24 mouse cellular contexts compared by ENCODE assay signal in genomic region chr9:15503307-15503706, GRCm38 (mm10). TPM values are rescaled to one million over a fixed set of nuclear protein-coding genes. Genes with fewer than 3 reads are reported as not detected.
DNase-seq lines count a peak whose midpoint lies in the region; ATAC-seq and TF ChIP-seq lines count a peak whose summit lies in the region.
"Had no signal": no experiment of that assay in that cellular context is flagged by ENCODE, and none has a peak within 500 bp of the region (broad histone marks: within the 10 kb centered on the region; RNA-seq: fewer than 3 reads in every experiment).

No protein-coding gene starts in this region.

- H3K9me3 ChIP-seq in kidney, embryonic 16.5 days (ENCODE audit: low read length), result no peaks in the 10 kb centered on the region
- H3K9me3 ChIP-seq in kidney, embryonic 14.5 days (ENCODE audit: control insufficient read depth, low read length), result no peaks in the 10 kb centered on the region
- H3K9me3 ChIP-seq in midbrain, embryonic 11.5 days (ENCODE audit: control insufficient read depth, low read length), result no peaks in the 10 kb centered on the region
- H3K9me3 ChIP-seq in midbrain, embryonic 15.5 days, result no peaks in the 10 kb centered on the region
- H3K9me3 ChIP-seq: forebrain, embryonic 13.5 days; hindbrain, embryonic 10.5 days; intestine, embryonic 15.5 days; limb, embryonic 15.5 days; neural tube, embryonic 12.5 days had no signal

- no peaks in the 10 kb centered on the region for H3K27me3 ChIP-seq in heart, adult 2 months (ENCODE audit: control insufficient read depth, insufficient read depth, low read length)
- H3K27me3 ChIP-seq in kidney, embryonic 16.5 days (ENCODE audit: insufficient read depth, low read length), result no peaks in the 10 kb centered on the region
- H3K27me3 ChIP-seq in kidney, embryonic 14.5 days (ENCODE audit: control insufficient read depth, insufficient read depth, low read length), result no peaks in the 10 kb centered on the region
- H3K27me3 ChIP-seq in midbrain, embryonic 11.5 days (ENCODE audit: control insufficient read depth, insufficient read depth, low read length), result no peaks in the 10 kb centered on the region
- no peaks in the 10 kb centered on the region for H3K27me3 ChIP-seq in midbrain, embryonic 15.5 days (replicated peaks)
- H3K27me3 ChIP-seq: forebrain, embryonic 13.5 days; intestine, embryonic 15.5 days; limb, embryonic 15.5 days; neural tube, embryonic 12.5 days had no signal

- no peak overlapping the region for H3K4me3 ChIP-seq in heart, adult 2 months
- H3K4me3 ChIP-seq in kidney, embryonic 16.5 days (ENCODE audit: low read length), result no peak overlapping the region
- H3K4me3 ChIP-seq in kidney, embryonic 14.5 days (ENCODE audit: low read length), result no peak overlapping the region
- no peak overlapping the region for H3K4me3 ChIP-seq in midbrain, embryonic 11.5 days (ENCODE audit: low read depth, low read length)
- no peak overlapping the region for H3K4me3 ChIP-seq in midbrain, embryonic 15.5 days
- H3K4me3 ChIP-seq: forebrain, embryonic 13.5 days; hindbrain, embryonic 10.5 days; intestine, embryonic 15.5 days; left cerebral cortex, adult 2 months; limb, embryonic 15.5 days; neural tube, embryonic 12.5 days had no signal

- intact Hi-C loops in heart, adult 2 months (cut with DNase I), result no loop called here

- no peak overlapping the region for H3K9ac ChIP-seq in heart, adult 2 months (ENCODE audit: low read depth, low read length)
- H3K9ac ChIP-seq in kidney, embryonic 16.5 days (replicated peaks; ENCODE audit: low read length), result no peak overlapping the region; the same call in 1 of the 2 replicates
- H3K9ac ChIP-seq in kidney, embryonic 14.5 days (ENCODE audit: low read depth, low read length), result no peak overlapping the region; the same call in 1 of the 2 replicates
- no peak overlapping the region for H3K9ac ChIP-seq in midbrain, embryonic 11.5 days (ENCODE audit: low read length)
- H3K9ac ChIP-seq in midbrain, embryonic 15.5 days, result no peak overlapping the region
- H3K9ac ChIP-seq: forebrain, embryonic 13.5 days; intestine, embryonic 15.5 days; limb, embryonic 15.5 days; neural tube, embryonic 12.5 days had no signal

- H3K4me2 ChIP-seq in kidney, embryonic 16.5 days (replicated peaks; ENCODE audit: low read depth, low read length), result no peak overlapping the region
- no peak overlapping the region for H3K4me2 ChIP-seq in kidney, embryonic 14.5 days (replicated peaks; ENCODE audit: low read depth, low read length)
- H3K4me2 ChIP-seq in midbrain, embryonic 11.5 days, result no peak overlapping the region
- no peak overlapping the region for H3K4me2 ChIP-seq in midbrain, embryonic 15.5 days
- H3K4me2 ChIP-seq: forebrain, embryonic 13.5 days; intestine, embryonic 15.5 days; limb, embryonic 15.5 days; neural tube, embryonic 12.5 days had no signal

- 57% methylated on average over 10 of the region's 10 CpGs for WGBS in heart, adult 2 months
- 50% methylated on average over 10 of the region's 10 CpGs for WGBS in kidney, embryonic 16.5 days
- 44% methylated on average over 10 of the region's 10 CpGs for WGBS in kidney, embryonic 14.5 days
- 83% methylated on average over 10 of the region's 10 CpGs for WGBS in midbrain, embryonic 11.5 days
- 82% methylated on average over 10 of the region's 10 CpGs for WGBS in midbrain, embryonic 15.5 days

- no peak for TF ChIP-seq CTCF in heart, adult 2 months (IDR thresholded peaks at IDR 0.05)

- H3K36me3 ChIP-seq in heart, adult 2 months (ENCODE audit: control insufficient read depth, insufficient read depth, low read length), result peaks cover 3% of the 10 kb centered on the region; the same call in 1 of the 2 replicates
- no peaks in the 10 kb centered on the region for H3K36me3 ChIP-seq in kidney, embryonic 16.5 days (ENCODE audit: insufficient read depth, low read length)
- no peaks in the 10 kb centered on the region for H3K36me3 ChIP-seq in kidney, embryonic 14.5 days (ENCODE audit: control insufficient read depth, insufficient read depth, low read length)
- no peaks in the 10 kb centered on the region; the same call in 1 of the 2 replicates for H3K36me3 ChIP-seq in midbrain, embryonic 11.5 days (ENCODE audit: control insufficient read depth, insufficient read depth, low read length)
- no peaks in the 10 kb centered on the region for H3K36me3 ChIP-seq in midbrain, embryonic 15.5 days (replicated peaks)
- H3K36me3 ChIP-seq: hindbrain, embryonic 10.5 days; intestine, embryonic 15.5 days; limb, embryonic 15.5 days; neural tube, embryonic 12.5 days had no signal

- ATAC-seq in kidney, embryonic 16.5 days (ENCODE audit: low FRiP score, low TSS enrichment), result no peak
- no peak for ATAC-seq in kidney, embryonic 14.5 days (ENCODE audit: low FRiP score, low TSS enrichment)
- no peak for ATAC-seq in midbrain, embryonic 11.5 days (ENCODE audit: low FRiP score)
- no peak for ATAC-seq in midbrain, embryonic 15.5 days (replicated peaks)
- ATAC-seq: activated CD4-positive, CD25-positive, alpha-beta regulatory T cell, adult 4 months; forebrain, embryonic 13.5 days; hindbrain, embryonic 16.5 days; intestine, embryonic 15.5 days had no signal

- peaks cover 2% of the 10 kb centered on the region; the same call in 1 of the 2 replicates for H3K79me2 ChIP-seq in heart, adult 2 months (replicated peaks; ENCODE audit: control insufficient read depth, insufficient read depth, low read length)

- no peak for TF ChIP-seq EP300 in heart, adult 2 months (IDR thresholded peaks at IDR 0.05; ENCODE audit: insufficient read depth, low read depth, low read length)

- no peak for DNase-seq in heart, adult 2 months
- DNase-seq in heart, postnatal 4 days, result no peak
- DNase-seq in midbrain, embryonic 11.5 days (ENCODE audit: low spot score, missing footprints), result peak; percentile 47
- no peak for DNase-seq in thymus, postnatal 10 days (ENCODE audit: low spot score in 2 of 2)
- DNase-seq: cerebellum, adult 8-10 months; cerebellum, postnatal 36 days; embryo, embryonic 11 days; lung, adult 18-20 months; lung, postnatal 14 days; midbrain, embryonic 14.5 days; right cerebral cortex, postnatal 14 days; thymus, adult 2 months had no signal

- TF ChIP-seq POLR2A in heart, adult 2 months (IDR thresholded peaks at IDR 0.05; ENCODE audit: insufficient read depth, low read depth, low read length), result no peak

- peak overlapping the region; percentile 64 for H3K27ac ChIP-seq in heart, adult 2 months
- H3K27ac ChIP-seq in kidney, embryonic 16.5 days (ENCODE audit: low read length), result peak overlapping the region; percentile 59; the same call in 1 of the 2 replicates
- no peak overlapping the region for H3K27ac ChIP-seq in kidney, embryonic 14.5 days (ENCODE audit: low read depth, low read length)
- H3K27ac ChIP-seq in midbrain, embryonic 11.5 days (ENCODE audit: low read depth, low read length), result no peak overlapping the region
- no peak overlapping the region for H3K27ac ChIP-seq in midbrain, embryonic 15.5 days
- H3K27ac ChIP-seq: forebrain, embryonic 13.5 days; hindbrain, embryonic 10.5 days; intestine, embryonic 15.5 days; left cerebral cortex, adult 2 months; limb, embryonic 15.5 days; neural tube, embryonic 12.5 days; stomach, postnatal 0 days had no signal

- H3K4me1 ChIP-seq in heart, adult 2 months (ENCODE audit: control insufficient read depth, insufficient read depth, low read length), result peaks cover 33% of the 10 kb centered on the region
- H3K4me1 ChIP-seq in kidney, embryonic 16.5 days (ENCODE audit: insufficient read depth, low read length), result peaks cover 59% of the 10 kb centered on the region
- peaks cover 55% of the 10 kb centered on the region for H3K4me1 ChIP-seq in kidney, embryonic 14.5 days (ENCODE audit: control insufficient read depth, insufficient read depth, low read length)
- no peaks in the 10 kb centered on the region for H3K4me1 ChIP-seq in midbrain, embryonic 11.5 days (ENCODE audit: control insufficient read depth, insufficient read depth, low read length)
- peaks cover 9% of the 10 kb centered on the region; the same call in 1 of the 2 replicates for H3K4me1 ChIP-seq in midbrain, embryonic 15.5 days
- H3K4me1 ChIP-seq: forebrain, embryonic 13.5 days had no signal

RNA-seq across cellular contexts. Expression of gene Smco4, which starts 10.1 kb away (rescaled TPM):
- 10 to 100 TPM; 24.9 to 25.8 TPM for total RNA-seq in heart, adult 2 months (2021)
- 16.5 and 34.0 TPM in 2 replicates for polyA plus RNA-seq in heart, adult 2 months (2012; rRNA removed)
- total RNA-seq in heart, postnatal 4 days (2021), result 10 to 100 TPM; 23.1 to 23.9 TPM
- 3.7 and 4.4 TPM in 2 replicates for polyA plus RNA-seq in kidney, embryonic 16.5 days (2015; fragmentation: Nextera tagmentation; extraction: Ambion mirVana)
- 7.0 and 24.0 TPM in 2 replicates for polyA plus RNA-seq in kidney, embryonic 14.5 days (2014; fragmentation: Nextera tagmentation; extraction: Ambion mirVana)
- 3.0 and 3.7 TPM in 2 replicates for polyA plus RNA-seq in midbrain, embryonic 11.5 days (2014; fragmentation: Nextera tagmentation; extraction: Ambion mirVana)
- 0.29 and 0.49 TPM in 2 replicates for polyA plus RNA-seq in midbrain, embryonic 15.5 days (2015; fragmentation: Nextera tagmentation; extraction: Ambion mirVana)

Comparison
In these comparisons a context has a peak if more than half of its experiments do, and no peak if none do; other contexts are left out.
1. H3K27ac ChIP-seq: peak in heart, adult 2 months (single experiment) and kidney, embryonic 16.5 days (single experiment); none in kidney, embryonic 14.5 days (single experiment), midbrain, embryonic 11.5 days (single experiment) and midbrain, embryonic 15.5 days (single experiment).